Mouse (Mus musculus): ENCODE measurements around the gene Rras.

- no peak for TF ChIP-seq CTCF (conservative IDR thresholded peaks at IDR 0.05; ENCODE audit: low read length)
- no peak for TF ChIP-seq POU5F1 (IDR thresholded peaks at IDR 0.05; ENCODE audit: borderline replicate concordance, low read length)
Measured at GRCm38 (mm10) chr7:45000539-45001114, 17.1 kb upstream of the Rras start.
